Mouse (Mus musculus): ENCODE data around the gene Gm20661. TPM values are rescaled to one million over a fixed set of nuclear protein-coding genes. Genes with fewer than 3 reads are reported as not detected.
"Not testable (repeated sequence)": the region's sequence is repeated elsewhere in the genome, so short reads cannot be mapped to it uniquely, and the experiment has no call there.

Gm20661 gene
- polyA plus RNA-seq, 1 experiment from 2014 or later = 1.7 TPM

- no peaks in the 10 kb centered on the region for H3K9me3 ChIP-seq (ENCODE audit: control insufficient read depth, low read length)
- H3K9ac ChIP-seq (ENCODE audit: low read length) = no peak within 1 kb of the TSS
- no peaks in the 10 kb centered on the region for H3K36me3 ChIP-seq (ENCODE audit: control insufficient read depth, insufficient read depth, low read length)
- no peak within 1 kb of the TSS for H3K4me2 ChIP-seq (ENCODE audit: low read depth, low read length, severe bottlenecking)
- H3K4me1 ChIP-seq (replicated peaks; ENCODE audit: control insufficient read depth, insufficient read depth, low read length) = no peaks in the 10 kb centered on the region
- DNase-seq (ENCODE audit: low spot score) = no peak
- H3K27me3 ChIP-seq (ENCODE audit: control insufficient read depth, insufficient read depth, low read length) = no peaks in the 10 kb centered on the region
- H3K4me3 ChIP-seq (ENCODE audit: low read depth, low read length) = no peak within 1 kb of the TSS
- H3K27ac ChIP-seq (ENCODE audit: low read depth, low read length) = no peak within 1 kb of the TSS
- ATAC-seq (replicated peaks; ENCODE audit: low FRiP score) = no peak
- 92% methylated on average over 5 of the region's 5 CpGs for WGBS
Measured at GRCm38 (mm10) chr9:107996049-107996448, 13.2 kb downstream of the Gm20661 start, which contains the start of gene Gm20662. Gene Gm20662 (plus strand): TSS chr9:107996349.

DNA sequence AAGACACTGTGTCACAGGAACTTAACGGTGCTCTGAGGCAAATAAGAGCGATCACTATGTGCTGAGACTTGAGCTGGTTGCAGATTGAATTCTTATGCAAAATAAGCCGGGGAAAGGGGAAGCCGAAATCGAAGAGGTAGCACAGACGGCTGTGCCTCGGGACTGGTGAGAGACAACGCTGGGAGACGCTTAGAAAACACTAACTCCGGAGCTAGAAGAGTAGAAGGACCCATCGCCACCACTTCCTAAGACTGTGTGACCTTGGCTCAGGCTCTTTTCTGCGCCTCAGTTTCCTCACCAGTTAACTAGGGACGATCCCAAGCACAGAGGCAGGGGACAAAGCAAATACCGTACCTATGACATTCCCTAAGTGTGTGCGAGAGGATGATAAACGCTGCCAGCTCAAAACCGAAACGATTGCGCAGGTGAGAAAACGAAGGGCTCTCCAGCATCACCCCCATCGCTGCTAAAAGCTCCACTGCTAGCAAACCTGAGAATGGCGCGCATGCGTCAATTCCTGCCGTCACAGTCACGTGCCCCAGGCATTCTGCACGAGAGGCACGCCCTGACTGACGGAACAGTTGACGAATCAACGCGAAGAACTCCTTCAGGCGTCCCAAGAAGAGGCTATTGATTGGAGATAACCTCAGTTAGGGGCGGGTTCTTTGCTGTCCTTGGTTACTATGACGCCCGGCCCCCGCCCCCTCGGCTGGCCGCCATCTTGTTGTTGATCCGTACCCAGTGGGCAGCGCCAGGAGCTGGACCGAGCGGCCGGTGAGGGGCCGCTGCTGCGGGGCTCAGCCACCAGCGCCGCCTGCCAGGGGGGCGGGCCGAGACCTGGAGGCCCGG lies 19.3 kb downstream of the Gm20661 start, which contains the start of gene Ip6k1:
Ip6k1 (plus strand) TSS at position 580 of the 849 bp plus-strand sequence.
- ATAC-seq (replicated peaks; ENCODE audit: low FRiP score) (peak; percentile 99), DNase-seq (ENCODE audit: low spot score) (peak; percentile 99)
- peaks cover 5% of the 10 kb centered on the region for H3K4me1 ChIP-seq (replicated peaks; ENCODE audit: control insufficient read depth, insufficient read depth, low read length)
- peak within 1 kb of the TSS; percentile 82 for H3K27ac ChIP-seq (ENCODE audit: low read depth, low read length)
- no peaks in the 10 kb centered on the region for H3K27me3 ChIP-seq (ENCODE audit: control insufficient read depth, insufficient read depth, low read length)
- H3K9ac ChIP-seq (ENCODE audit: low read length) = peak within 1 kb of the TSS; percentile 94
- H3K4me2 ChIP-seq (ENCODE audit: low read depth, low read length, severe bottlenecking) = peak within 1 kb of the TSS; percentile 85
- no peaks in the 10 kb centered on the region for H3K9me3 ChIP-seq (ENCODE audit: control insufficient read depth, low read length)
- H3K4me3 ChIP-seq (ENCODE audit: low read depth, low read length) = peak within 1 kb of the TSS; percentile 99
- WGBS = under 1% methylated on average over 50 of the region's 51 CpGs
- H3K36me3 ChIP-seq (ENCODE audit: control insufficient read depth, insufficient read depth, low read length) = no peaks in the 10 kb centered on the region

GRCm38 (mm10) chr9:108002778-108003530 lies 20.1 kb downstream of the Gm20661 start:
- no peak for DNase-seq (ENCODE audit: low spot score)
- Histone ChIP-seq H3K27me3 (ENCODE audit: control insufficient read depth, insufficient read depth, low read length) (no peaks in the 10 kb centered on the region), H3K4me1 (replicated peaks; ENCODE audit: control insufficient read depth, insufficient read depth, low read length) (peaks cover 5% of the 10 kb centered on the region), H3K9ac (ENCODE audit: low read length) (peak overlapping the region; percentile 94), H3K4me3 (ENCODE audit: low read depth, low read length) (peak overlapping the region; percentile 99), H3K9me3 (ENCODE audit: control insufficient read depth, low read length) (no peaks in the 10 kb centered on the region), H3K36me3 (ENCODE audit: control insufficient read depth, insufficient read depth, low read length) (no peaks in the 10 kb centered on the region), H3K4me2 (ENCODE audit: low read depth, low read length, severe bottlenecking) (peak overlapping the region; percentile 85), H3K27ac (ENCODE audit: low read depth, low read length) (peak overlapping the region; percentile 82)
- WGBS = under 1% methylated on average over 49 of the region's 50 CpGs
- no peak; the same call in 1 of the 2 replicates for ATAC-seq (replicated peaks; ENCODE audit: low FRiP score)

DNA sequence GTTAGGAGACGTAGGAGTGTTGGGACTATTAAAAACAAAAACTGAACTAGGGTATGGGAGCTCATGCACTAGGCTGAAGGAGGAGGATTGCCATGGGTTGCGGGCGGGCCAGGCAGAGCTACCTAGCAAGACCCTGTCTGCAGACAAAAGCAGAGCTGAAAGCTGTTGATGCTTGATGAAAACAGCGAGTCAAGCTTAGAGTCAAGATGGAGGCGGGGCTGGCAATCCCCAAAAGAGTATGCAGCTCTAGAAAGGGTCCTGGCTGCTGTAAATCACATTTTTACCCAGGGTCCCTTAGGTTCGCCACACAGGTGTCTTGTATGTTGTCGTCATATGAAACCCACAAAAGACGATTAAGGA lies 20.7 kb downstream of the Gm20661 start:
- Histone ChIP-seq H3K9me3 (ENCODE audit: control insufficient read depth, low read length) (no peaks in the 10 kb centered on the region), H3K36me3 (ENCODE audit: control insufficient read depth, insufficient read depth, low read length) (no peaks in the 10 kb centered on the region), H3K4me3 (ENCODE audit: low read depth, low read length) (peak overlapping the region; percentile 99), H3K27ac (ENCODE audit: low read depth, low read length) (0 out of 2 replicates have a peak overlapping the region, but pooled peaks have one; percentile 82), H3K9ac (ENCODE audit: low read length) (peak overlapping the region; percentile 94), H3K27me3 (ENCODE audit: control insufficient read depth, insufficient read depth, low read length) (no peaks in the 10 kb centered on the region), H3K4me2 (ENCODE audit: low read depth, low read length, severe bottlenecking) (peak overlapping the region; percentile 85), H3K4me1 (replicated peaks; ENCODE audit: control insufficient read depth, insufficient read depth, low read length) (peaks cover 5% of the 10 kb centered on the region)
- 18% methylated on average over 8 of the region's 8 CpGs for WGBS
- no peak for ATAC-seq (replicated peaks; ENCODE audit: low FRiP score)
- DNase-seq (ENCODE audit: low spot score) = no peak

GRCm38 (mm10) chr9:108008041-108008440 lies 25.2 kb downstream of the Gm20661 start:
- no peak for ATAC-seq (replicated peaks; ENCODE audit: low FRiP score)
- WGBS = 95% methylated on average over 5 of the region's 5 CpGs
- no peaks in the 10 kb centered on the region for H3K9me3 ChIP-seq (ENCODE audit: control insufficient read depth, low read length)

DNA sequence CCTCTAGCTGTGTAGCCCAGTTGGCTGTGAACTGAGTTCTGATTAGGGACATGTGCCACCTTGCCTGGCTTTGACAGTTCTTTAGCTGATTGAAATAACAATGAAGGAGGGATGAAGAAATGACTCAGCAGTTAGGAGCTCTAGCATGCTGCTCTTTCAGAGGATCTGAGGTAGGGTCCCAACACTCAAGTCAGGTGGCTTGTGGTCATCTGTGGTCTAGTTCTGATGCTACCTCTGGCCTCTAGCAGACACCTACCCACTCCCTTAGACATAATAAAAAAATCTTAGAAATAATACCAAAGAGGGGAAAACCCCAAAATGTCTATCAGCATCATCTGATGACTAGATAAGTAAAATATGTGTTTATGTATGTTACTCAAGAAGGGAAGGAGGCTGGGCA lies 27.5 kb downstream of the Gm20661 start:
- Histone ChIP-seq H3K4me1 (replicated peaks; ENCODE audit: control insufficient read depth, insufficient read depth, low read length) (no peaks in the 10 kb centered on the region), H3K9ac (ENCODE audit: low read length) (no peak overlapping the region), H3K27ac (ENCODE audit: low read depth, low read length) (no peak overlapping the region), H3K4me3 (ENCODE audit: low read depth, low read length) (no peak overlapping the region), H3K27me3 (ENCODE audit: control insufficient read depth, insufficient read depth, low read length) (no peaks in the 10 kb centered on the region), H3K36me3 (ENCODE audit: control insufficient read depth, insufficient read depth, low read length) (no peaks in the 10 kb centered on the region; the same call in 1 of the 2 replicates), H3K9me3 (ENCODE audit: control insufficient read depth, low read length) (no peaks in the 10 kb centered on the region), H3K4me2 (ENCODE audit: low read depth, low read length, severe bottlenecking) (no peak overlapping the region)
- ATAC-seq (replicated peaks; ENCODE audit: low FRiP score) = no peak
- DNase-seq (ENCODE audit: low spot score) = no peak

More at GRCm38 (mm10) chr9:108008041-108008440, 25.2 kb downstream of the Gm20661 start:
- Histone ChIP-seq H3K36me3 (ENCODE audit: control insufficient read depth, insufficient read depth, low read length) (no peaks in the 10 kb centered on the region; the same call in 1 of the 2 replicates), H3K4me1 (replicated peaks; ENCODE audit: control insufficient read depth, insufficient read depth, low read length) (peaks cover 5% of the 10 kb centered on the region), H3K27me3 (ENCODE audit: control insufficient read depth, insufficient read depth, low read length) (no peaks in the 10 kb centered on the region), H3K4me3 (ENCODE audit: low read depth, low read length) (no peak overlapping the region), H3K4me2 (ENCODE audit: low read depth, low read length, severe bottlenecking) (no peak overlapping the region), H3K27ac (ENCODE audit: low read depth, low read length) (no peak overlapping the region), H3K9ac (ENCODE audit: low read length) (no peak overlapping the region)
- DNase-seq (ENCODE audit: low spot score) = no peak

- H3K4me1 ChIP-seq (replicated peaks; ENCODE audit: control insufficient read depth, insufficient read depth, low read length); ATAC-seq (replicated peaks; ENCODE audit: low FRiP score); H3K4me2 ChIP-seq (ENCODE audit: low read depth, low read length, severe bottlenecking); DNase-seq (ENCODE audit: low spot score); H3K9ac ChIP-seq (ENCODE audit: low read length); H3K4me3 ChIP-seq (ENCODE audit: low read depth, low read length); H3K27ac ChIP-seq (ENCODE audit: low read depth, low read length); H3K27me3 ChIP-seq (ENCODE audit: control insufficient read depth, insufficient read depth, low read length); H3K9me3 ChIP-seq (ENCODE audit: control insufficient read depth, low read length); H3K36me3 ChIP-seq (ENCODE audit: control insufficient read depth, insufficient read depth, low read length): not testable (repeated sequence)
- WGBS = 87% methylated on average over 2 of the region's 2 CpGs
Measured at GRCm38 (mm10) chr9:108013577-108013976, 30.7 kb downstream of the Gm20661 start.

DNA sequence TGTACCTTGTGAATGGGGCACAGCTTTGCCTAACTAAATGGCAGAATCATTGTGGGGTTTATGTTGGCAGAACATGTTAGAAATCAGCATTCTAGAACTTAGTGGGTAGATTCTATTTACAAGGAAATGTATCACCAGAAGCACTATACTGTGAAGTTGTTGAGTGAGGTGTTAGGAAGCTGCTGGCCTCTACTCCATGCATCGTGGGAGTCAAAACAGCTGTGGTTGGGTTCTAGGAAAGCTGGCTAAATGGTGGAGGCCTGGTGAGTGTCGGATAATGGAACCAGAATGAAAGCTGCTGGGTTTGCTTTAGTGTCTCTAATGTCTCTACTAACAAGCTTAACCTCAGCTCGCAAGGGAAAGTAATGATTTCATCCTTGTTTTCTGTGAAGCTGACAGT lies 34.3 kb downstream of the Gm20661 start:
- H3K27me3 ChIP-seq (ENCODE audit: control insufficient read depth, insufficient read depth, low read length) = no peaks in the 10 kb centered on the region
- no peak overlapping the region for H3K4me2 ChIP-seq (ENCODE audit: low read depth, low read length, severe bottlenecking)
- no peak overlapping the region for H3K4me3 ChIP-seq (ENCODE audit: low read depth, low read length)
- no peak overlapping the region for H3K9ac ChIP-seq (ENCODE audit: low read length)
- ATAC-seq (replicated peaks; ENCODE audit: low FRiP score) (no peak), DNase-seq (ENCODE audit: low spot score) (no peak)
- H3K36me3 ChIP-seq (ENCODE audit: control insufficient read depth, insufficient read depth, low read length) = no peaks in the 10 kb centered on the region; the same call in 1 of the 2 replicates
- no peaks in the 10 kb centered on the region for H3K4me1 ChIP-seq (replicated peaks; ENCODE audit: control insufficient read depth, insufficient read depth, low read length)
- no peaks in the 10 kb centered on the region for H3K9me3 ChIP-seq (ENCODE audit: control insufficient read depth, low read length)
- 80% methylated on average over 3 of the region's 3 CpGs for WGBS
- H3K27ac ChIP-seq (ENCODE audit: low read depth, low read length) = no peak overlapping the region

All from forebrain, embryonic 11.5 days (tissue).